Mouse (Mus musculus) C2C12 (cell line): Measurements from ENCODE around the gene Pign.

ENCODE experiments used
- CEBPB ChIP-seq: IDR thresholded peaks from one replicate; pipeline ENCODE4 v1.6.1; 2011; ENCODE audit warnings: low read depth, mild to moderate bottlenecking, control low read depth, moderate library complexity
- CTCF ChIP-seq: IDR thresholded peaks from one replicate; pipeline ENCODE4 v1.5.1; 2011; ENCODE audit not compliant: control insufficient read depth, insufficient read depth, insufficient read length
- FOSL1 ChIP-seq: IDR thresholded peaks from one replicate; pipeline ENCODE4 v1.8.0; 2011; ENCODE audit warnings: mild to moderate bottlenecking, low read length; ENCODE audit not compliant: poor library complexity, insufficient read depth, severe bottlenecking
- MAX ChIP-seq: IDR thresholded peaks from one replicate; pipeline ENCODE4 v1.6.1; 2011; ENCODE audit warnings: mild to moderate bottlenecking, control low read depth
- MYOD1 ChIP-seq: IDR thresholded peaks from one replicate; pipeline ENCODE4 v1.6.1; 2011; ENCODE audit warnings: low read depth; ENCODE audit not compliant: control insufficient read depth, insufficient read length
- MYOG ChIP-seq: IDR thresholded peaks from one replicate; pipeline ENCODE4 v1.6.1; 2011; ENCODE audit not compliant: control insufficient read depth, insufficient read length; ENCODE audit errors: extremely low read depth
- USF1 ChIP-seq: IDR thresholded peaks from one replicate; pipeline ENCODE4 v1.6.1; 2011; ENCODE audit warnings: low read depth, mild to moderate bottlenecking, control low read depth, moderate library complexity

GRCm38 (mm10) chr1:105680587-105680986, 17.1 kb upstream of the Pign start:
- TF ChIP-seq CTCF (no peak), USF1 (no peak), MYOD1 (no peak), MYOG (no peak), MAX (no peak), CEBPB (no peak), FOSL1 (no peak)
